Mouse (Mus musculus) cortical plate, adult 2 months (tissue): ENCODE measurements around the gene Tmem92.

Source experiments
- CTCF ChIP-seq: fragments of 200-500 bp; IDR thresholded peaks from 2 replicates; pipeline ENCODE4 v1.5.1; 2011; ENCODE audit warnings: mild to moderate bottlenecking, control low read depth, low read length; ENCODE audit not compliant: insufficient read depth; ENCODE audit errors: extremely low read depth
- POLR2A ChIP-seq: fragments of 200-500 bp; IDR thresholded peaks from 2 replicates; pipeline ENCODE4 v1.6.1; 2011; ENCODE audit warnings: mild to moderate bottlenecking, low read length, control low read depth; ENCODE audit not compliant: insufficient read depth; ENCODE audit errors: extremely low read depth

- TF ChIP-seq CTCF (no peak), POLR2A (no peak)
Observed at GRCm38 (mm10) chr11:94782603-94783002, at the start of gene Tmem92.
